Mouse (Mus musculus) hindbrain, embryonic 13.5 days (tissue): ENCODE measurements around the gene Pou2f2. TPM values are rescaled to one million over a fixed set of nuclear protein-coding genes. Genes with fewer than 3 reads are reported as not detected.

Experiments used
- ATAC-seq: fragments of 200-750 bp; cut with Nextera tagmentation; 2 replicates; pipeline ENCODE4 v1.8.0; 2017; ENCODE audit warnings: moderate TSS enrichment; ENCODE audit not compliant: low FRiP score
- H3K27ac ChIP-seq: fragments of 300-500 bp; sonication (generic); 2 replicates; pipeline ENCODE4 v1.5.1; 2015; ENCODE audit warnings: inconsistent platforms, mild to moderate bottlenecking, moderate library complexity
- H3K27me3 ChIP-seq: fragments of 300-500 bp; sonication (generic); 2 replicates; pipeline ENCODE4 v1.6.1; 2015; ENCODE audit warnings: mild to moderate bottlenecking, inconsistent platforms
- H3K36me3 ChIP-seq: fragments of 300-500 bp; sonication (generic); 2 replicates; pipeline ENCODE4 v1.6.1; 2015; ENCODE audit warnings: mild to moderate bottlenecking, inconsistent platforms
- H3K4me1 ChIP-seq: fragments of 300-500 bp; sonication (generic); replicated peaks from 2 replicates; pipeline ENCODE4 v1.6.1; 2015; ENCODE audit warnings: inconsistent platforms
- H3K4me2 ChIP-seq: fragments of 300-500 bp; sonication (generic); 2 replicates; pipeline ENCODE4 v1.6.1; 2015; ENCODE audit warnings: inconsistent platforms, mild to moderate bottlenecking, moderate library complexity
- H3K4me3 ChIP-seq: fragments of 300-500 bp; sonication (generic); 2 replicates; pipeline ENCODE4 v1.5.1; 2015; ENCODE audit warnings: mild to moderate bottlenecking, inconsistent platforms
- H3K9ac ChIP-seq: fragments of 300-500 bp; sonication (generic); 2 replicates; pipeline ENCODE4 v1.6.1; 2015; ENCODE audit warnings: mild to moderate bottlenecking, inconsistent platforms
- H3K9me3 ChIP-seq: fragments of 300-500 bp; sonication (generic); 2 replicates; pipeline ENCODE4 v1.6.1; 2016; ENCODE audit warnings: inconsistent platforms
- WGBS: fragments of 180-500 bp; shearing (Covaris S2); methylation state at CpG from one replicate; pipeline ENCODE4 v1.1.7; 2015; 5-methylcytosine and 5-hydroxymethylcytosine counted together
- polyA plus RNA-seq: library from polyadenylated mRNA; unstranded; fragments of >200 nt; fragmentation: Nextera tagmentation; extraction: Ambion mirVana; gene quantifications from 2 replicates; pipeline ENCODE4 v1.2.1, GENCODE M21; 2015

Pou2f2 gene
- 33.2 and 39.7 TPM in 2 replicates for polyA plus RNA-seq

DNA sequence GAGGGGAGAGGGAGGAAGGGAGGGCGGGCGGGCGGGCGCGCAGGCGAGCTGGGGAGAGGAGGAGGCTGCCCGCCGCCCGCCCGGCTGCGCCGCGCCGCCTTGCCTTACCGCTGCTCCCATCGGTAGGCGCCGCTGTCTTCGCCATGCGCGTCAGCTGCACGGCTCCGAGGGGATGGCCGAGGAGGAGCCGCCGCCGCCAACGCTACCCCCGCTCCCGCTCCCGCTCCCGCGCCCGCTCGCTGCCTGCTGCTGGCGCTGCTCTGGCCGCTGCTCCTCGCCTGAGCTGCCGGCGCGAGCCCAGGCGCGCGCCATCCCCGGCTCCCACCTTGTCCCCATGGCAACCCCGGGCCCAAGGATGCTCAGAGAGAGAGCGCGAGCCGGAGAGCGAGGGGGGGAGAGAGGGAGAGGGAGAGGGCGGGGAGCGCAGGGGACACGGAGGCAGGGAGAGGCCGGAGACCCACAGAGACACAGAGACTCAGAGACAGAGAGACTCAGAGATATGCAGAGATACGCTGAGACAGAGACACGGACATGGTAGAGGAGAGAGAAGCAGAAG, at the start of gene Pou2f2:
TSS of gene Pou2f2 (minus strand) at position 121 of the 556 bp plus-strand sequence.
- ATAC-seq, result peak; percentile 92
- H3K4me2 ChIP-seq, result peak within 1 kb of the TSS; percentile 84
- WGBS, result under 1% methylated on average over 31 of the region's 56 CpGs
- H3K27me3 ChIP-seq, result peaks cover 48% of the 10 kb centered on the region
- no peaks in the 10 kb centered on the region for H3K36me3 ChIP-seq
- H3K9me3 ChIP-seq, result no peaks in the 10 kb centered on the region
- H3K9ac ChIP-seq, result peak within 1 kb of the TSS; percentile 94
- peak within 1 kb of the TSS; percentile 68 for H3K4me3 ChIP-seq
- H3K27ac ChIP-seq, result peak within 1 kb of the TSS; percentile 99
- peaks cover 60% of the 10 kb centered on the region for H3K4me1 ChIP-seq

DNA sequence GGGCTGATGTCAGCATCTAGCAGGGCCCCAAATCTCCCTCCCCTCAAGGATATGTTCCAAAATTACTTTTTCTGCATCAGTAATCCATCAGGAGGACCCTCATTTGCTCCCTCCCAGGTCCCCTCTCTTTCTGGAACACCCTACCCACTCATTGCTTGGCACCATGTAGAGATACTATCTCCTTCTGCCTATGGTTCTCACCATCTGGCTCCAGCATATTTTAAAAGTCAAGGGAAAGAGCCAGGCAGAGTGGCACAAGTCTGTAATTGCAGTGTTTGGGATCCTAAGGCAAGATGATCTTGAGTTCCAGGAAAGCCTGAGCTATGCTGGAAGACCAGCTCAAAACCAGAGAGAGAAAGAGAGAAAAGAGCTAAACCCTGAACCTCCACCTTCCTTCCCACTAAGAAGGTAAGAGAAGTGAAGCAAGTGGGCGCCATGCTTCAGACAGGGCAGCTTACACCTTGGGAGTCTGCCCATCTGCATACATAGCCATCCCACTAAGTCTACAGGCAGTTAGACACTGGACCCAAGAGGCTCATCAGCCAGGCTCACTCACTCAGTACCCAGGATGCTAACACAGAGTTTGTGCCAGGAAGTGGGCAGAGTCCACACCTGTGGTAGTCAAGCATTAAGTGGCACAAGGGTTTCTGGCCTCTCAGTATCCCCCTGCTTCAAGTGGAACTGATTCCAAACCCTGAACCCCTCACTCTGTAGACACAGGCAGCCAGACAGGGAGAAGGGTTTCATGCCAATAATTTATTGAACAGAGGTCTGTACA, 48.2 kb upstream of the Pou2f2 start:
- no peak overlapping the region for H3K4me2 ChIP-seq
- ATAC-seq, result no peak
- H3K27ac ChIP-seq, result no peak overlapping the region
- no peaks in the 10 kb centered on the region for H3K27me3 ChIP-seq
- peaks cover 91% of the 10 kb centered on the region for H3K36me3 ChIP-seq
- H3K9ac ChIP-seq, result 0 out of 2 replicates have a peak overlapping the region, but pooled peaks have one; percentile 2
- WGBS, result 96% methylated on average over 1 of the region's 1 CpGs
- H3K9me3 ChIP-seq, result no peaks in the 10 kb centered on the region
- H3K4me1 ChIP-seq, result peaks cover under 1% of the 10 kb centered on the region
- no peak overlapping the region for H3K4me3 ChIP-seq

DNA sequence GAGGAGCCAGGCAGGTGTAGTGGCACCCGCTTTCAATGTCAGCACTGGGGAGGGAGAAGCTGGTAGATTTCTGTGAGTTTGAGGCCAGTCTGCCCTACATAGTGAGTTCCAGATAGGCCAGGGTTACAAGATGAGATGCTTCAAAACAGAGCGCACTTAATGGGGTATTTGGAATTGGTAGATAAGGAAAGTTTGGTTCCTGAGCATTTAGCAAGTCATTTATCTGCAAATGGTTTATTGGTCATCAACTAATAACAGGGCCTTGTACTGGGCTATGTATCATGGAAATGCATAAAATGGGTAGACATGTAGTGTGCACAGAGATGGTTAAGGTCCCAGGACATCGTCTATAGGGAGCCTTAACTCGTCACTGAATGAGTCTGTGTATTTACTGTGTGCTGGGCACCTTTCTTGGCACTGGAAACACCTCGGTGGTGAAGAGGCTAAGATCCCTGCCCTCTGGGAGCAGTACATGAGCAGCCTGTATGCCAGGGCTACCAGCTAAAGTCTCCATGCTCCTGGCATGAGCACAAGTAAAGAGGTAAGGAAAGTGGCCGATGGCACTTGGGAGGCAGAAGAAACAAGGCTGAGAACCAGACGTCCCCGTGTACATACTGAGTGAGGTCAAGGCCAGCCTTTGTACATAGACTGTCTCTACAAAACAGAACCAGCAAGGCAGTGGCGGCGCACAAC, 42.9 kb upstream of the Pou2f2 start:
- 89% methylated on average over 10 of the region's 10 CpGs for WGBS

DNA sequence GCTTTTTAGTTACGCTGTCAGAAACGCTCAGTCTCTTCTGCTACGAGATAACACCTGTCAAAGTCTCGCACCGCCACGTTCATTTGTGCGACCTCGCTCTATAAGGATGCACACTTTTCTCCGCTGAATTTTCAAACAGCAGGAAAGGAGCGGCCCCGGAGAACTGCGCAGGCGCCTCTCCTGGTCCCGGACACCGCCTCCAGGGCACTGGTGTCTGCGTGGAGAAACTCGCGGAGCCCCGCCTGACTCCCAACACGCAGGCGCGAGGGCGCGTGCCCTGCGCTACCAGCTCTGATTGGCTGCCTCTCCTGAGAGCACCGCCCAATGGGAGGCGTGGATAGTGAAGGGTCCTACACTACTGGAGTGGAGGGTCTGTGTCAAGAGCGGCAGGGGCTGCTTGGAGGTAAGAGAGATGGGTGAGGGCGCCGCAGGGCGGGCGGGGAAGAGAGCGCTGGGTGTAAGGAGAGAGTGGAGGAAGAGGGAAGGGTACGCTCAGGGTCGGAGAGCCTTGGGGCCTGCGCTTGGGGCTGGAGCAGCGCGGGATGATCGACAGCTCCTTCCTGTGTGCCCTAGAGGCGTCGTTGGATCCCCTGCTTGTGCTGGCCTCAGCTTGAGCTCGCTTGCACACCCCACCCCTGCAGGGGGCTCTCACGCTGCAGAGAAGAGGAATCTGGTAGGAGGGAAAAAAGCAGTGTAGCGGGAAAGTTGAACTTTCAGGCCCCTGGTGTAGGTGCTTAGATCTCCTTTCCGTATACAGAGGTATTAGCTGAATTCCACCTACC, 41.8 kb upstream of the Pou2f2 start, which contains the start of gene Zfp526:
TSS of gene Zfp526 (plus strand) at position 324 of the 782 bp plus-strand sequence.
- WGBS, result under 1% methylated on average over 45 of the region's 45 CpGs
- Histone ChIP-seq H3K4me2 (peak within 1 kb of the TSS; percentile 97), H3K9me3 (no peaks in the 10 kb centered on the region), H3K4me1 (peaks cover 43% of the 10 kb centered on the region), H3K36me3 (peaks cover 36% of the 10 kb centered on the region), H3K27me3 (no peaks in the 10 kb centered on the region), H3K27ac (peak within 1 kb of the TSS; percentile 88), H3K4me3 (peak within 1 kb of the TSS; percentile 73), H3K9ac (peak within 1 kb of the TSS; percentile 79)
- peak; percentile 95 for ATAC-seq

More for the DNA sequence above, 42.9 kb upstream of the Pou2f2 start:
- Histone ChIP-seq H3K9ac (peak overlapping the region; percentile 77), H3K4me2 (peak overlapping the region; percentile 97), H3K27ac (no peak overlapping the region), H3K36me3 (peaks cover 42% of the 10 kb centered on the region), H3K4me3 (peak overlapping the region; percentile 73), H3K27me3 (no peaks in the 10 kb centered on the region), H3K9me3 (no peaks in the 10 kb centered on the region), H3K4me1 (peaks cover 41% of the 10 kb centered on the region)
- ATAC-seq, result no peak

DNA sequence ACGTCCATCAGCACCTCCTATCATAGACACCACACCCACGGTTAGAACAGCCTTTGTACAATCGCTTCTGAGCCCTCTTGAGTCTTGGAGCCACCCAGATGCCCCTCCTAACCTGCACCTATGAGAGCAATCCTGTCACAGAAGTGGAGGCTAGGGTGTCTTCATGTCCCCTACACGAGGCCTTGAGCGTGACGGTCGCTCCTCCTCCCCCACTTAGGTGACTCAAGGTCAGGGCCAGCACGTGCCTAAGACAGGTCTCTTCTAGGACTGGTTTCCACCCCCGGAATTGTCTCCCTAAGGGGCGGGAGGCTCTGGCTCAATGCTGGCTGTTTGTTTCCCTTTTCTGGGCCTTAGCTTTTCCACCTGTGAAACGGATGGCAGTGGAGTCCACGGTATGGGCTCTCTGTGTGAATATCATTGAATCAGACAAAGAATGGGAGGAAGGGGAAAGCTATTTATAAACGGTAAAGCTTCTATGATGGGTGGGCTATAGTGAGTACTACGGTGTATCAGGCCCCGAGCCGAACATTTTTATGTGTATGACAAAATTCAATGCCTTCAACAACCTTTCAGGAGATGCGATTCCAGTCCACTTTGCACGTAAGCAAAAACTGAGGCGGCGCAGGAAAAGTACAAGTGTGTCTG, 41.1 kb upstream of the Pou2f2 start, which contains the start of gene Dedd2:
TSS of gene Dedd2 (minus strand) at position 159 of the 645 bp plus-strand sequence.
- ATAC-seq, result no peak
- Histone ChIP-seq H3K4me3 (peak within 1 kb of the TSS; percentile 73), H3K4me2 (peak within 1 kb of the TSS; percentile 97), H3K4me1 (peaks cover 43% of the 10 kb centered on the region), H3K27ac (peak within 1 kb of the TSS; percentile 88), H3K9ac (peak within 1 kb of the TSS; percentile 79), H3K27me3 (no peaks in the 10 kb centered on the region), H3K36me3 (peaks cover 30% of the 10 kb centered on the region), H3K9me3 (no peaks in the 10 kb centered on the region)
- 10% methylated on average over 20 of the region's 20 CpGs for WGBS

DNA sequence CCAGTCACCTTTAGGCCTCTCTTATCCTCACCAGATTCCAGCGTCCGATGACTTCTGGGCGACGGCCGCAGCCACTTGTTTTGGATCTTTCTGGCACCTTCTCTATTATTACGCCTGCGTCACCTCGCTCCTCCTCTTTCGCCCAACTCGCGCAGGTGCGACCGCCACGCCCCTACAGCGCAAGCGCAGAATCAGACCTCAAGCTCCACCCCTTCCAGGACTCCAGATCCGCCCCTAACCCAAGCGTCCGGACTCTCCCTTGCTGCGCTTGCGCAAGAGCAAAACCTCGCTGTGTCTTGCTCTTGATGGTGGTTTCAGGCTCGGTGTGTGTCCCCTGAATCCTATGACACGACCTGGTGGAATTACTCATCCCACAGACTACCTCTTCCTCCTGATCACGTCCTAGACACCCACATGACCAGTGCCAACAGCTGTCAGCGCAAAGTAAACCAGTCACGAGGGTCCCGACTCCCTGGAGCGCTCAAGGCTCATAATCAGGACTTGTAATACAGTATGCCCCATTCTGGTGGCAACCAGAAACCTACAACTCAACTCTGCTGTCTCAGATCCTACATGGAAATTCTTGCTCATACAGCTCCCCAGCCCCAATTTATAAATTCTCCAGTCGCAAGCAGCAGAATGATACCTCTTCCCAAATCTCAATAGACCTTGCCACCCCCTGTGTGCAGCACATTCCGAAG, 40.4 kb upstream of the Pou2f2 start:
- 3% methylated on average over 31 of the region's 31 CpGs for WGBS
- ATAC-seq, result peak; percentile 69

DNA sequence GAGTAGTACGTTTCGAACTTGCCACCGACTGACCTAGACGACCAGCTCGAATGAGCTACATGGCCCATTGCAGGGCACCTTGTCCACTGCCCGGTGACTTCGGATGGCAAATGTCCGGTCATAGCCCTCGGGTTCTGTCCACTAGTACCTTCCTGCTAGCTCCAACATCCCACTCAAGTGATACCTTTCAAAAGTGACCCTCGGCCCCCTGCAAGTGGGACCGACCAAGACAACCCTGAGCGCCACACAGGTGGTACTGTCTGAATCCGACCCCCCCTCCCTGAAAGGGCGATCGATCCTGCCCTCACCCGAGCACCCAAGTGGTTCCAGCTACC, 39.9 kb upstream of the Pou2f2 start:
- H3K9ac ChIP-seq, result peak overlapping the region; percentile 79
- peak overlapping the region; percentile 97 for H3K4me2 ChIP-seq
- H3K4me1 ChIP-seq, result peaks cover 43% of the 10 kb centered on the region
- WGBS, result under 1% methylated on average over 16 of the region's 16 CpGs
- H3K36me3 ChIP-seq, result peaks cover 28% of the 10 kb centered on the region
- peak overlapping the region; percentile 73 for H3K4me3 ChIP-seq
- no peaks in the 10 kb centered on the region for H3K27me3 ChIP-seq
- ATAC-seq, result peak; percentile 36; the same call in 1 of the 2 replicates
- peak overlapping the region; percentile 80; the same call in 1 of the 2 replicates for H3K27ac ChIP-seq
- no peaks in the 10 kb centered on the region for H3K9me3 ChIP-seq

More for the DNA sequence above, 40.4 kb upstream of the Pou2f2 start:
- H3K36me3 ChIP-seq, result peaks cover 30% of the 10 kb centered on the region
- no peaks in the 10 kb centered on the region for H3K9me3 ChIP-seq
- peak overlapping the region; percentile 79 for H3K9ac ChIP-seq
- H3K27me3 ChIP-seq, result no peaks in the 10 kb centered on the region
- H3K4me1 ChIP-seq, result peaks cover 43% of the 10 kb centered on the region
- peak overlapping the region; percentile 97 for H3K4me2 ChIP-seq
- H3K27ac ChIP-seq, result peak overlapping the region; percentile 80
- peak overlapping the region; percentile 73 for H3K4me3 ChIP-seq

DNA sequence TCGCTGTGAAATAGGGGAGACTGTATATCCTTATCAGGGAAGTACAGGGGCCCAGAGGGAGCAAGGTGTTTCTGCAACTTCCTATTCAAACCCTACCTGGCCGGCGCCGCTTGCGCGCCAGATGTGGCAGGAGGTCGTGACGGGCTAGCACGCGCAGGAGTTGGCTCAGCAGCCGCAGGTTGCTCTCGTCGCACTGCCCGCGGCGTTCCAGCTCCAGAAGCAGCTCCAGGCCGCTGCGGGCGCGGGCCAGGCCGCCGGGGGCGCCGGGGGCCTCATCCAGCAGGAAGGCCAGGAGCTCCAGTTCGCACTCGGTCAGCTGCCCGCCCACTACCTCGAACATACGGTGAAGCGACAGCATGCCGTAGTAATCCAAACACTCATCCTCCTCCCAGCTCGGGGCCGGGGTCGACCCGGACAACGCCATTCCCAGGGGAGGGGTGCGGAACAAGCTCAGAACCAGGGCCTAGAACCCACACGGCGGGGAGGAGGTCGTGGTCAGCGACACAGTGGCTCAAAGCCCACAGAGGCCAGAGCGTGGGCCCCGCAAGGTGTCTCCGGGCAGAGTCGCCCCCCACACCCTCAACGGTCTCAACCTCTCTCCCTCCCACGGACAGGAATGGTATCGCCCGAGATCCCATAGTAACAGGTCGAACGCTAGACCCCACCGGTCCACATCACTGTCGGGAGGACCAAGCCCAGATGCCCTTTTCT, 39.3 kb upstream of the Pou2f2 start:
- Histone ChIP-seq H3K4me2 (peak overlapping the region; percentile 97), H3K4me3 (peak overlapping the region; percentile 73), H3K4me1 (peaks cover 43% of the 10 kb centered on the region), H3K27ac (peak overlapping the region; percentile 80), H3K9ac (peak overlapping the region; percentile 79), H3K9me3 (no peaks in the 10 kb centered on the region), H3K36me3 (peaks cover 28% of the 10 kb centered on the region), H3K27me3 (no peaks in the 10 kb centered on the region)
- ATAC-seq, result peak; percentile 15
- under 1% methylated on average over 53 of the region's 53 CpGs for WGBS

DNA sequence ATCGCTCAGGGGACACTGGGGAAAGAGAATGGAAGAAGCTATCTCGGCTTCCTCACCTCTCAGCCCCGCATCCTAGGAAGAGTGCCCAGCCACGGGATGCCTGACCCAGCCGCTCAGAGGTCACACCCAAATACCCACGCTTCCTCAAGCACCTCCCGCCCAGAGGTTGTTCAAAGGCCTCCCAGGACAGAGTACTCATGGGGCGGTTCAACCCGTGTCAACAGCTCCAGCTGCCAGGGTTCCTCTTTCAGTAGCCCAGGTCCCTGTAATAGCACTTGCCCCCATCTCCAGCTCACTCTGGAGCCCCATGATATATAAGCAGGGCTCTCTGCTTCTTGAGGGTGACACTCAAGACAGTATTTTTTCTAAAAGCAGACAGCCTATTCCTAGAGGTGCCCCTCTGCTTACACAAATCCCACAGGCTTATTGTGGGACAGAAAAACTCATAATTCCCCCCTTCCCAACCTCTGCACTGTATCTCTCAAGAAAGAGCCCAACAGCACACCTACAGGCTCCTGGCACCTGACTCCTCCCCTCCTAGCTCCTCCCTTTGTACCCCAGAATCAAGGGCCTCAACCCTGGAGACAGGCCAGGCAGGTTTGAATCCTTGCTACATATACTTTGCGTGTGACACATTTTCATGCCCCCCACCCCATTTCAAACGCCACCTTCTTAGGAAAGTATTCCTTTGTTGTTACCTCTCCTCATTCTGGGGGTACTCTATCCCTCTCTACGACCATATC, 38.3 kb upstream of the Pou2f2 start:
- Histone ChIP-seq H3K4me3 (peak overlapping the region; percentile 73), H3K9me3 (no peaks in the 10 kb centered on the region), H3K9ac (peak overlapping the region; percentile 79), H3K27me3 (no peaks in the 10 kb centered on the region), H3K27ac (no peak overlapping the region), H3K4me1 (peaks cover 43% of the 10 kb centered on the region), H3K4me2 (peak overlapping the region; percentile 97), H3K36me3 (peaks cover 30% of the 10 kb centered on the region)
- 75% methylated on average over 12 of the region's 12 CpGs for WGBS
- no peak for ATAC-seq

DNA sequence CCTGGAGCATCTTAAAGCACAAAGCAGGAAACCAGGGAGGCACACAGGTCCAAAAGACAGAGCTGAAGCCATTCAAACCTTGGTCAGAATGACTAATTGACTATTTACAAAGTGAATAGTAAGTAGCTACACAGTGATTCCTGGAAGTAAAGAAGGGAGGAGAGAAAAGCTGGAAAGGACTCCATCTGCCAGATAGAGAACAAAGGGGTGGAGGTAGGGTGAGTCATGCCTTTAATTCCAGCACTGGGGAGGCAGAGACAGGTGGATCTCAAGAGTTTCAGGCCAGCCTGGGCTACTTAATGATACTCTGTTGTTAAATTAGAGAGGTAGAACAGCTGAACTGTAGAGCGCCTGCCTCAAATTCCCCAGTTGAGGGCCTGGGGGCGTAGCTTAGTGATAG, 34.6 kb upstream of the Pou2f2 start:
- no peak overlapping the region for H3K27ac ChIP-seq
- H3K4me2 ChIP-seq, result no peak overlapping the region
- ATAC-seq, result no peak
- peaks cover 19% of the 10 kb centered on the region for H3K4me1 ChIP-seq
- H3K27me3 ChIP-seq, result no peaks in the 10 kb centered on the region
- H3K9me3 ChIP-seq, result no peaks in the 10 kb centered on the region
- WGBS, result 92% methylated on average over 2 of the region's 2 CpGs
- H3K4me3 ChIP-seq, result no peak overlapping the region
- no peak overlapping the region for H3K9ac ChIP-seq
- peaks cover 64% of the 10 kb centered on the region for H3K36me3 ChIP-seq
